Mouse (Mus musculus): Measurements from ENCODE around the gene Hkdc1.

The Hkdc1 gene

DNA sequence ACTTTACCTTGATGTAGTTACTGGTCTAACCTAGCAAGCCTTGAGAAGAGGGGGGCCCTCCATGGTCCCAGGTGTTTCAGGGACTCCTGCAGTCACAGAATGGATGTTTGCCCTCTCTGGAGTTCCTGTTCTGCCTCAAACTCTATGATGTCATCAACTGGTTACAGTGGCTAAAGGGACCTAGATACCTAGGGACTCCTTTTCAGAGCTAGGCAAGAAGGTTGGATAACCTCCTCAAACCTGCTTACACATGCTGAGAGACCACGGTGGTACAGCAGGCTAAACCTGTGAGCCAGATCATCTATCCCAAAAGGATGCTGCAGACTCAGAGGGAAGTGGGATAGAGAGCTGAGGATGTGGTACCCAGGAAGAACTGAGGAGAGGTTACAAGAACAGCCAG, 42.5 kb downstream of the Hkdc1 start, which contains the start of gene Hk1:
TSS of gene Hk1 (minus strand) at position 101 of the 400 bp plus-strand sequence.
- DNase-seq = no peak

DNA sequence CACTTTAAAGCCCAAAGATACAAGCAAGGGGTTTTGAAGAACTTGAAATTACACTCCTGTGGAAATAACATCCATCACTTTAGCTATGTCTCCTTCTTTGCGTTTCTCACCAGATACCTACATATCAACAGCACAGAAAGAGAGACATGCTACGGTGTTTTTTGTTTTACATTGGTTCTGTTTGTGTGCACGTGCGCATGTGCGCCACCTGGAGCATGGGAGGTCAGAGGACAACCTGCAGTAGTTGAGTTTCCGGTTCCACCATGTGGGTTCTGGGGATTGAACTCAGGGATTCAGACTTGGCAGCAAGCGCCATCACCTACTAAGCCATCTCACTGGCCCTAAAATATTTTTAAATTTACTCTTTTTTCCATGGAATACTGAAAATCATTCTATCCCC, 63.5 kb downstream of the Hkdc1 start:
- DNase-seq = no peak

DNA sequence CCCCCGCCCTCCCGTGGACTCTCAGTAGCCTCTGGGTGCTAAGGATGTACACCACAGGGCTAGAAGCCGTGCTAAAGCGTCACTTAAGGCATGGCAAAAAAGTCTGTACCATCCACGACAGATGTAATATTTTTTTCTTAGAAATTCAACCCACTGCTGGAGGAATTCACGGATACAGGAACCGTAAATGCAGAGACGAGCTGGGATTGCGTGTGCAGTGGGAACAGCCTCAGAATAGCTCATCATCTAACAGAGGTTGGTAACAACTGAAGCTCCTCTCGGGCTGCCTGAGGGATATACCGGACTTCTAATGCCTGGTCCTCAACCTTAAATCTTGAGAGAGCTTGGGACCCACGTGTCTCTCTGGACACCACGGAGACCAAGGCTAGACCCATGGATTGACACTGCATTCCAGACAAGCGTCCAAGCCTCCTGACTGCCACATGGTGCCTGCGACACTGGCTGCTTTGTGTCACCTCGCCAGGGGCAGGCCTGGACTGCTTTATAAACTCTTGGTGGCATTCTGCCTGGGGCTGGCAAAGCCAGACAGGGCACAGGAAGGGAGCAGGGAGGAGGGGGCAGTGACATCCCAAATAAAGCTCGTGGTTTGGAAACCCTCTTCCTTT, 66.1 kb downstream of the Hkdc1 start:
- no peak for DNase-seq

DNA sequence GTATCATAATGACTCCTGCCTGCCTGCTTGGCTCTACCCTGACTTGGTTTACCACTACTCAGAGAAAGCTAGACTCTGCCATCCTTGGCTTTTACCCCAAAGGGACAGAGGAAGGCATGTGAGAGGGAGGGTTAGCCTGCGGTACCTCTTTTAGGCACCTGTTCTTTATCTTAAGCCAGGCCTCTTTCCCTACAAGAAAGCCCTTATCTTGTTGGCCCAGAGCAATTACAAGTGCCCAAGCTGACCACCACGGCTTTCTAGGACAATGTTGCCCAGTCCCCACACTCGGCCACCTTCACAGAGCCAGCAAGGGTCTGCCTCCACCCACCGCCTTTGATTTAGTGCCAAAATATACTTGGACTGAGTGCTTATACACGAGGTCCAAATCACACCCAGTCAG, 77.1 kb downstream of the Hkdc1 start:
- no peak for DNase-seq

DNA sequence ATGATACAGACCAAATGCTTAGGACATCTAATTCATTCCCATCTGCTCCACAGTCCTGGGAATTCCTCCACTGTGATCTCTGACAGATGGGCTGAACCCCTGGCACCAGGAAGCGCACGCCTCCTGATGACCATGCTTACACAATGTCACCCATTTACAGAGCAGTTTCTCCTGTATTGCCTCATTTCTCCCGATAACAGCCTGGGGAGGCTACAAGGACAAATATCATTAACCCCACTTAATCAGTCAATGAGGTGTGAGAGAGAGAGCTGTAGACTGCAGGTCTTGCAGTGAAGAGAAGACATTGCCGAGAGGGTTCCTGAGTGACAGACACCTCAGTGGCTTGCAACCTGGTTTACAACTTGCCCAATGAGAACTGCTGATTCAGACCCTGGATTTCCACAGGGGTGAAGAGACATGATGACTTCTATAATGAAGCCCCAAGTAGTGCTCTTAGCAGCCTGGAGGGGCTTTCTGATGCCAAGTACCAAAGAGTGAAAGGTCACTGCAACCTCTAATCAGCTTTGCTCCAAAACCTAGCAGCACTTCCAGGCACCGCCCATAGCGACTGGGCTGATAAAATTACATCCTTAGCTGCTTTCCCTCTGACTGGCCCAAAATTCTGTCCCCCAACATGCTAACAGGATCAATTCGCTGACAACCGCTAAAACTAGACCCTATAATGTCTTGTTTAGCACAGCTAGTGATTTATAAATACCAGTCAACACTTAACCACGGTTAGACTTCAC, 78.1 kb downstream of the Hkdc1 start:
- DNase-seq = no peak

DNA sequence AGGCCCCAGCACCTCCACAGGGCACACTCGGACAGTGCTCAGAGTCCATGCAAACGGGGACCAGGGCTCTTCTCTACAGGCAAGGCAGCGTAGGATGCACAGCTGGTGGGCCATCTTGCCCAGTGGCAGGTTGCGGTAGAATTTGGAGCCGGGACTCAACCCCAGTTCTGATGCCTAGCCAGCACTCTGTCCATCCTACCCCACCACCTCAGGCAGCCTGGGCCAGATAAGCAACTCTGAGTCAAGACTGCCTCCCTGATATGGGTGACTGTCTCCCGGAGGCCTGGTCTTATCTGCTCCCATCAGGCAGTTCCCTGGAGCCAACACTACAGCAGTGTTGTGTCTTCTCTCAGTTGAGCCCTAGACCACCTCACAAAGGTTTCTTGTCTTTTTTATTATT, 79.8 kb downstream of the Hkdc1 start:
- no peak for DNase-seq

DNA sequence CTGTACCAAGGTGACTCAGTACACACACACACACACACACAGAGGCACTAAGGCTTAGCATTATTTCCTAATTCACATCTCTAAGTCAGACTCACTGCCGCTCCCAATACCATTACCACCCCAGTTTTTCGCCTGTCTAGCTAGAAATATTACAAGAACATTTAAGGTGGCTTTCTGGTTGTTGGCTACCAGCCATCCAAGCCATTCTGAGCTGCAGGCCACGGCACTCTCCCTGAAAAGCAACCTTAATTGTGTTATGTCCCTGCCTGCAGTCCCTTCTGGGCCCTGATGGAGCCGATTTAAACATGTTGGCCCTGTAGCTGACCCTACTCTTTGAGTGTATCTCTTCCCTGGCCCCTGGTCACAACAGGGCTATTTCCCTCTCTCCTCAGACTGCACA, 80.3 kb downstream of the Hkdc1 start:
- no peak for DNase-seq

DNA sequence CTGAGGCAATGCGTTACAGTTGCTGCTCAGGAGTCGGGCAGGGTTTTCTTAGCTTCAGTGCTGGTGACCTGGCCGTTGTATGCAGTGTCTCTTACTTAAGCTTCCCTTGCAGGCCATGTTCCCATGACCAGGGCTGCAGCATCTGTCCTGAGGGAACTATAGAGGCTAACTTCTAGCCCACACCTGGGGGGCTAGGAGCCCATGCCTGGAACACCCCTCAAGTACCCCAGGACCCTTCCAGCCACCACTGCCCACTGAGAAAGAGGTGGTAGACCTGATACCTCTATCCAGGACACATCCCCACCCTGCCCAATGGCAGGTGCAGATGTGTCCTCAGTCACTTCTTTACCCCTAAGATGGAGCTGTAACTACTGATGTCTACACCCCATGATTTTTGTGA, 81.3 kb downstream of the Hkdc1 start:
- no peak for DNase-seq

DNA sequence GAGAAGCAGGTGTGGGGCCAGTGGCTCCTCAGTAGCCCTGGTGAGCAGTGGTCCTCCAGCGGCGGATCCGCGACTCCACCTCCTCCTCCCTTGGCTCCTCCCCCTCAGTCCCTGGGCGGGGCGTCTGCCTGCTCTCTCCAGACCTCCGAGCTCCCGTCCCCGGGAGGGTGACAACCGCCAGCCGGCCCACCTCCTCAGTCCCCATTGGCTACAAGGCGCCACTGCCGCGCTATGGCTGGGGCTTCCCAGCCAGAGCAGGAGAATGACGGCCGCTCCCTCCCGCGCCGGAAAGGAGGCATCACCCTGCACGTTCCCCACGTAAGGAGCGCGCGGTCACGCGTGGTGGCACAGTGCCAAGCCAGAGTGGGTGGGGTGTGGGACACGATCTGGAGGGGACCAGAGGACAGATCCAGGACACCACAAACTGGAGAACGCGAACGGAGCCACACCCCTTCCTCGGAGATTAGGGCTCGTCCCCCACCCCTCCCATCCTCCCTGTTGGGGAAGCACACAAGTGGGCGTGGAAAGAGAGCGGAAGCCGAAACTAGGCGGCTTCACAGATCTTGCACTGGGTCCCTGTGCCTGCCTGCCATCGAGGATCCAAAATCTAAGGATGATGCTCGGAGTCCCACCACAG, 82.1 kb downstream of the Hkdc1 start:
- DNase-seq = peak; percentile 98

DNA sequence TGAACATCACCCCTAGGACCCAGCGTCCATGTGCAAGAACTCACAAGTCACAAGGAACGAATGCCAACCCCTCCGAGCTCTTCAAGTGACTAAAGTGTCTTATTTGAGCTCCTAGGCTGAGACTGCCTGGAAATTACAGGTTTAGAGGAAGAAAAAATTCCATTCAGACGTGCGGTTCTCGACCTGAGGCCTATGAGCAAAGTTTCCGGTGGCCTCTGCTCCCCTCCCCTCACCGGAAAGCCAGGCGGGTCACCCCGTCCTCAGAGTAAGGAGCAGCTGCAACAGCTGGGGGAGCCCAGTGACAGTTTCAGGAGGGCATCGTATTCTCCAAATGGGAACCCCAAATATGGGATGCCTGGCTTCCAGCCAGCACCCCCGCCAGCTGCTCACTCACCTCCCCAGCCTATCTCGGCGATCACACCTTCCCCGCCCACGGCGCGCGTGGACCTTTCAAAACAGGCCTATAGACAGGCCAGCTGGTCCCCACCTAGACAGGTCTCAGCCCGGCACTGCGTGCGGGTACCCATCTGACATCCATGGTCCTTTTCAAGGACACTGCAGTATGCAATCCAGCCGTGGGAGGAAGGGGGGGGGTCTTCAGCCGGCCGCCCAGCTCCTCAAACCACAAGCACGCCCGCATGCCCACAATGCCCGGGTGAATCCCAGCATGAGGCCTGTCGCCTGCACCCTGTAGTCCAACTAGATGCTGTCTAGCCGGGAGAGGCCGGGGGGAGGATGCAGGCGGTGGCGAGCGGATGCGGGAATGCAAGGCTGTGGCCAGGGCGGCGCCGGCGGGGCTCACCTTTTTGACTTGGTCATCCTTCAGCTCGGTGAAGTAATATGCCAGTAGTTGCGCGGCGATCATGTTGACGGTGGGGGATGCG, 82.8 kb downstream of the Hkdc1 start:
- DNase-seq = no peak

DNA sequence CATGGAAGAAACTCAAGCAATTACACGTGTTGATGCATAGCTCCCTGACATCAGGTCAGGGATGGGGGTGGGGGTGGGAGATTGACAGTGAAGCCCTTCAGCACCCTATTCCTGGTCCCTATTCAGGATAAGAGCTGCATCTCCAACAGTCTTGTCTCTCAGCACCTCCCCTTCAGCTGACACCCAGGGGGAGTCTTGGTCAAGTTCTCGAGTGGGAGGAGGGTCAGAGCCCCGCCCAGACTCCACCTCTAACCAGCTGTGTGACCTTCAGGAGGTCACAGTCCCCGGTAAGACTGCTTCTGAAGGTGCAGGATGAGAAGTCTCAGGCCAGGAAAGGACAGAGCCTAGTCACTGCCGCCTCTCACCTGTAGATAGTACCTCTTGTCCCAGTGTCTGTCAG, 83.7 kb downstream of the Hkdc1 start:
- DNase-seq = no peak

DNA sequence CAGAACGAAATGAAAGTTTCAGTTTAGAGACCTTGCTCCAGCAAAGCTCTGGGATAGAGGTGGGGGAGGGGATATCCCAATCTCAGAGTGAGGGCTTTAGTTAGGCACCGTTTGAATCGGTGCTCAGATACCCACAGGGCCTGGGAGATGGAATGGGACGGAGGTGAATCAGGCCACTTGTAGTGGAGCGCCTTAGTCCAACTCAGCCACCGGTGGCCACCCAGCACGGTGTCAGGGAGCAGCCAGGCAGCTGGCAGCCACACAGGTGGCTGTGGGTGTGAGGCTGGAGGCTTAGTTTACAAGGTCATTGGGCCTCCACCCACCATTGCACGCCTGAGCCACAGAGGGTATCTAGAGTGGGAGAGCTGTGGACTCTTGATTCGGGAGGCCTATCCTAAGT, 84.1 kb downstream of the Hkdc1 start:
- DNase-seq = no peak

DNA sequence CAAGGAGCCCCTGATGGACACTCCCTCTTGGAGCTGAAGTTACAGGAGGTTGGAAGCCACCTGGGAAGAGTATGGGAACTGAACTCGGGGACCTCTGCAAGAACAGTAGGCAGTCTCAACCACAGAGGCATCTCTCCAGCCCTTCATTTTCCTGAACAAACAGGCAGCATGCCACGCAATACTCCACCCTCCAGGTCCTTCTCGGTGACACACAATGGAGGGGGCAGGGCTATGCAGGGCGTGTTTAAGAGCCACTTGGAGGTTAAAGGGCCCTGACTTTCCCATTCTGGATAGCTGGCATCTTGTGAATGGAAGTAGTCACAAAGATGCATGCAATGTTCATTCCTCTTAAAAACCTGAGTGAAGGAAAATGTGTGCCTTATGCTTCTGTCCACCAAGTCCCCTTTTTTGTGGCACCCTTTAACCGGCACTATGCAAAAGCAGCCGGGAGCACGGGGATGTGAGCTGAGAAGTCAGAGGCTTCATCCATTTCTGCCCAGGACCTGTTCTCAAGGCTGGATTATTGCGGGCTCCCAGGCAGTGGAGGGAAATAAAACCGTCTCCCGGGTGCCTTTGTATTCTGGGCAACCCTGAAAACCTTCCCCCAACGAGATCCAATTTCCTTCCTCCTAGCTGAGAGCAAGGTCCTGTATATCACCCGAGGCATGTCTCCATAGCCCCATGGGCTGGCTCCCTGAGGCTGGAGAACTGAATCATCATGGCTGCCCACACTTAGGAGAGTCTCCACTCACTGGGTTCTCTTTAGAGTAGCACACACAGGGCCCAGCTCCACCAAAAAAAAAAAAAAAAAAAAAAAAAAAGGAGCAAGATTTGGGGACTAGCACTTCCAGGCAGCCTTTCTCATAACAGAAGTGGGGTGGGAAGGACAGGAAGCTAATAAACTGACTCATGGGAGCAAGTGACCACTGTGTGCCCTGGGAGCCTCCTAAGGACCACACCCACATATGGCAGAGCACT, 85.4 kb downstream of the Hkdc1 start:
- no peak for DNase-seq

DNA sequence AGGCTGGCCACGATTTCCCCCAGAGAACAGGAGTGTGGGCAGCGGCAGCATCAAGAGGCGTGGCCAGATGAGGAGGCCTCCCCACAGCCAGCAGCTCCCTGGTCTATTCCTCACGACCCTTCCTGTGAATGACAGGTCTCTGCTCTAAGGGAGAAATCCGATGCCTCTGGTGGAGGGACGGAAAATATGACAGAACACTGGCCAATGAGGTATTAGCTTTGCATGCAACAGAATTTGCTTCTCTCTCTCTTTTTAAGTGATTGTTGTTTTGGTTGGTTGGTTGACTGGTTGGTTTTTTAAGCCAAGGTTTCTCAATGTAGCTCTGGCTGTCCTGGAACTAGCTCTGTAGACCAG, 86.9 kb downstream of the Hkdc1 start:
- peak; percentile 52 for DNase-seq

DNA sequence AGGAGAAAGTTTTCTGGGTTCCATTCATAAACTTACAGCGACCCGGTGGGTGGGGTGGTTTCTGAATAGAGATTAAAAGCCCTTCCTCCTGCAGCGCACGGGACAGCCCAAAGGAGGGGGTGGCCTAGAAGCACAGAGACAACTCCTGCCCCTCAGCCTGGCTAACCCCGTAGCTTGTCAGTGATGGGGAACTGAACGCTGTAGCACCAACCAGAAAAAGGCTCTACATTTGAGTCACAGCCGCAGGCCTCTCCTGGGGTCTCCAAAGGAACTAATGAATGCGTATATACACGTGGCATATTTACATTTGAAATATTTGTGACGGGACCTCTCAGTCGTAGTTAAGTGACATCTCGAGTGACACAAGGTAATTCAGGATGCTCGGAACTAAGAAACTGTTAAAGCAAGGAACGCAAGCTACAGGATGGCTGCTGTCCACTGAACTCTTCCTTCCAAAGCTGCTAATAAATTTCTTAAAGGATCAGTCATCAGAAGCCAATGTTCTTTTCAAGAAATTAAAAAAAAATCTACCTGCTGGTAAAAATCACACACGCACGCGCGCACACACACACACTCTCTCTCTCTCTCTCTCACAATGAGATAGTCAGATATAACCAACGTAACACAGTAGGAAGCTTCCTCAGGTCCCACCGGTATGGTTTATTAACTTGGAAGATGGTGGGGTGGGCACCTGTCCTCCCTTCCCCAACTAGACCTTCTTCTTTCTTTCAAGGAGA, 87.4 kb downstream of the Hkdc1 start:
- DNase-seq = no peak

DNA sequence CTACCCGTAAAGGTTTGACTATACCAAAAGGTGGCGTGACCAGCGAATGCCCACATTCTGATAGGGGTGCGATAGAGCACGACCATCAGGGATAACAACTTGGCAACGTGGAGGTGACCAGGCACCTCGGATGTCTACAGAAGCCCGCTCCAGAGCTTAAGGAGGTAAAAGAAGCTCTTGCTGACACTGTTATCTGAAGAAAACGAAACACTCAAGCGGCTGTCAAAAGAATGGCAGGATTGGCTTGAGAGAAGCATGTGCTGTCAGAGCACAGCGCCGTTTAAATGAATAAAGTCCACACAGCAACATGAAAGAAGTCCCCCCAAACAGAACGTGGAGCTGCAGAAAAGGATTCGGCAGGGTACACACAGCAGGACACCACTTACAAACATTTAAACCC, 89.0 kb downstream of the Hkdc1 start:
- no peak for DNase-seq
